Mouse (Mus musculus): ENCODE measurements around the gene Alox5ap. TPM values are rescaled to one million over a fixed set of nuclear protein-coding genes. Genes with fewer than 3 reads are reported as not detected.

Gene Alox5ap
- total and polyA plus RNA-seq, 2 experiments from 2014 or later, result 10.8 to 11.6 TPM

- Histone ChIP-seq H3K9ac (no peak overlapping the region), H3K27me3 (ENCODE audit: insufficient read depth, low read length) (no peaks in the 10 kb centered on the region), H3K4me3 (ENCODE audit: low read depth, low read length) (no peak overlapping the region), H3K4me2 (ENCODE audit: low read depth) (0 out of 2 replicates have a peak overlapping the region, but pooled peaks have one; percentile 5), H3K9me3 (ENCODE audit: low read length) (no peaks in the 10 kb centered on the region), H3K4me1 (ENCODE audit: insufficient read depth) (peaks cover 26% of the 10 kb centered on the region), H3K27ac (ENCODE audit: low read depth, low read length) (peak overlapping the region; percentile 87), H3K36me3 (ENCODE audit: insufficient read depth) (no peaks in the 10 kb centered on the region)
- ATAC-seq (peak; percentile 81), DNase-seq (peak; percentile 66)
- 55% methylated on average over 15 of the region's 15 CpGs for WGBS
- TF ChIP-seq CTCF (IDR thresholded peaks at IDR 0.05; ENCODE audit: low read depth), result peak; percentile 37
Measured at GRCm38 (mm10) chr5:149321909-149322841, 57.6 kb downstream of the Alox5ap start.

DNA sequence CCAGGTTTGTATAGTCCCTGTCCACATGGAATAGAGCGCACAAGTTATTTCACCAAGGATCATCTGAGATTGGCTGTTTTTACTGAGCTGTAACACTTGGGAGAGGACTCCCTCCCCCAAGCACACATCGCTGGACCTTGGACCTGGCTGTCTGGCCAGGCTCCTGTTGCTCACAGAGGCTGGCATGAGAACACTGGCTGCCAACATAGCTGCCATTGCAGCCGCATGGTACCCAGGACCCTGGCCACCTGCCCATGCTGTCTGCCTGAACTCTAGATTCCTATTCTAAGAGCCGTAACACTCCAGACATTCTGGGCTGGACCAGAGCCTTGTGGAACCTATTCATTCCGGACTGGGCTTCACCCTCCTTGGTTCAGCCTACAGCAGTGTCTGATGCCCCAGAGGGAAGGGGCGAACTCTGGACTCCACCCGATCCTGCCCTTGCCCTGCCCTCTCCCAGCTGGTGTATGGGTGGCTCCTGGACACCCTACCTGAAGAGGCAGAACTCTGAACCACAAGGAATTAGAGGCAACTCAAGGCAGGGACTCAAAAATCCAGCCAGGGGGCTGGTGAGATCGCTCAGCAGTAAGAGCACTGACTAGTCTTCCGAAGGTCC, 58.5 kb downstream of the Alox5ap start:
- 77% methylated on average over 9 of the region's 9 CpGs for WGBS
- H3K27ac ChIP-seq (ENCODE audit: low read depth, low read length), result peak overlapping the region; percentile 54
- H3K9me3 ChIP-seq (ENCODE audit: low read length), result no peaks in the 10 kb centered on the region
- no peak overlapping the region for H3K4me2 ChIP-seq (ENCODE audit: low read depth)
- no peak for DNase-seq
- ATAC-seq, result no peak
- no peaks in the 10 kb centered on the region for H3K36me3 ChIP-seq (ENCODE audit: insufficient read depth)
- H3K4me1 ChIP-seq (ENCODE audit: insufficient read depth), result peaks cover 26% of the 10 kb centered on the region
- no peak overlapping the region for H3K4me3 ChIP-seq (ENCODE audit: low read depth, low read length)
- no peak for TF ChIP-seq CTCF (IDR thresholded peaks at IDR 0.05; ENCODE audit: low read depth)
- H3K27me3 ChIP-seq (ENCODE audit: insufficient read depth, low read length), result no peaks in the 10 kb centered on the region
- H3K9ac ChIP-seq, result no peak overlapping the region

DNA sequence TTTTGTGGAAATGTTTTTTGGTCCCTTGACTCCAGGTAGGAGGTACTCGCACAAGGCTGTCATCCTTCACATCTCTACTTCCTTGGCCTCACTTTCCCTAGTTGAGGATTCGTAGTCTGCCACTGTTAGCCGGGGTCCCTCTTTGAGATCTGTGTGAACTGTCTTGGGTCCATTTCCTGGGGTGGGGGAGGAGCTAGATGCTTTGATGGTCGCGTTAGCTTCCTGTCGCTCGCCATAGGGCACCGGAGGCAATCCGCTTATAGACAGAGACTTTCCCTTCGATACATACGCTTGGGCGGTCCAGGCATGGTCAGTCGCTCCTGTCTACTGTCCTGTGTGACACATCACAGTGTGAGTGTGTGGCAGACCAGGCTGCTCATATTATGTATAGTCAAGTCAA, 60.2 kb downstream of the Alox5ap start:
- no peaks in the 10 kb centered on the region for H3K9me3 ChIP-seq (ENCODE audit: low read length)
- no peak overlapping the region for H3K9ac ChIP-seq
- no peak for TF ChIP-seq CTCF (IDR thresholded peaks at IDR 0.05; ENCODE audit: low read depth)
- H3K36me3 ChIP-seq (ENCODE audit: insufficient read depth), result no peaks in the 10 kb centered on the region
- H3K4me1 ChIP-seq (ENCODE audit: insufficient read depth), result peaks cover 28% of the 10 kb centered on the region
- no peak overlapping the region for H3K4me2 ChIP-seq (ENCODE audit: low read depth)
- DNase-seq (no peak), ATAC-seq (no peak)
- H3K27ac ChIP-seq (ENCODE audit: low read depth, low read length), result no peak overlapping the region
- no peak overlapping the region for H3K4me3 ChIP-seq (ENCODE audit: low read depth, low read length)
- 86% methylated on average over 13 of the region's 13 CpGs for WGBS
- no peaks in the 10 kb centered on the region for H3K27me3 ChIP-seq (ENCODE audit: insufficient read depth, low read length)

- H3K9ac ChIP-seq, result no peak overlapping the region
- ATAC-seq (peak; percentile 58), DNase-seq (peak; percentile 50)
- TF ChIP-seq CTCF (IDR thresholded peaks at IDR 0.05; ENCODE audit: low read depth), result no peak
- peaks cover 3% of the 10 kb centered on the region; the same call in 1 of the 2 replicates for H3K4me1 ChIP-seq (ENCODE audit: insufficient read depth)
- H3K27me3 ChIP-seq (ENCODE audit: insufficient read depth, low read length), result no peaks in the 10 kb centered on the region
- 26% methylated on average over 12 of the region's 12 CpGs for WGBS
- no peaks in the 10 kb centered on the region for H3K9me3 ChIP-seq (ENCODE audit: low read length)
- H3K4me3 ChIP-seq (ENCODE audit: low read depth, low read length), result no peak overlapping the region
- H3K4me2 ChIP-seq (ENCODE audit: low read depth), result no peak overlapping the region
- 0 out of 2 replicates have a peak overlapping the region, but pooled peaks have one; percentile 1 for H3K27ac ChIP-seq (ENCODE audit: low read depth, low read length)
- H3K36me3 ChIP-seq (ENCODE audit: insufficient read depth), result no peaks in the 10 kb centered on the region
Measured at GRCm38 (mm10) chr5:149329098-149329887, 64.7 kb downstream of the Alox5ap start.

GRCm38 (mm10) chr5:149330601-149331000, 66.0 kb downstream of the Alox5ap start:
- Histone ChIP-seq H3K27me3 (ENCODE audit: insufficient read depth, low read length) (no peaks in the 10 kb centered on the region), H3K9ac (no peak overlapping the region), H3K36me3 (ENCODE audit: insufficient read depth) (no peaks in the 10 kb centered on the region), H3K4me2 (ENCODE audit: low read depth) (no peak overlapping the region), H3K9me3 (ENCODE audit: low read length) (no peaks in the 10 kb centered on the region), H3K27ac (ENCODE audit: low read depth, low read length) (no peak overlapping the region), H3K4me1 (ENCODE audit: insufficient read depth) (peaks cover 3% of the 10 kb centered on the region; the same call in 1 of the 2 replicates), H3K4me3 (ENCODE audit: low read depth, low read length) (no peak overlapping the region)
- no peak for DNase-seq
- 42% methylated on average over 1 of the region's 1 CpGs for WGBS
- no peak for ATAC-seq
- no peak for TF ChIP-seq CTCF (IDR thresholded peaks at IDR 0.05; ENCODE audit: low read depth)

DNA sequence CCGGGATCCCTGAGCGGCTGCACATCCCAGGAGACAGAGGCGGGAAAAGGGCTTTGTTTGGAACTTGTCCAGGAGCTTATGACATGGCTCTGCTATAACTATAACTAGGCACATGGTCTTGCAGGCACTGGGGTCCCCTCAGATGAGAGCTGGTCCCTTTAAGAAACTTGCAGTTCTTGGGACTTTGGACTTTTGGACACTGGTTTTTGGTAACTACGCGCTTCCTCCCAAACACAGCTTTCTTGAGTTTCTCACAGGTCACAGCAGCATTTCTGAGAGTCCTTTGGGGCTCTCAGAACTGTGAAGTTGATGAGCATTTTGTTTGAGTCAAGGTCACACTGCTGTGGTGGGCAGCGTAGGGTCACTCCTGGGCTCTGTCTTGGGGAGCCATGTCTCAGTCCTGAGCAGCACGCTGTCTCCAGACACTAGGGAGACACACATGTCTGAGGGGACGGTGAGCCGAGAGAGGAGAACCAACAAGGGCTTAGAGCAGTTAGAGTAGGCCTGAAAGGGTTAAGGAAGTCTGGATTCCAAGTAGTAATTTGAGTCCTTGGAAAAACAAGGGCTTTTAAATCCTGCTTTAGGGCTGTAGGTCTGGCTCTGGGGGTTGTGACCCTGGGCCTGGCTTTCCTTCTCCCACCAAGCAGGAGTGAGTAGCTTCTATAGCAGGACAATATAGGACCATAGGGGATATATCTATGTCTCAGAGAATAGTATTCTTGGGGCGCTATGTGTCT, 67.0 kb downstream of the Alox5ap start:
- H3K27me3 ChIP-seq (ENCODE audit: insufficient read depth, low read length), result no peaks in the 10 kb centered on the region
- ATAC-seq, result no peak
- no peak for DNase-seq
- no peaks in the 10 kb centered on the region for H3K36me3 ChIP-seq (ENCODE audit: insufficient read depth)
- peaks cover 3% of the 10 kb centered on the region; the same call in 1 of the 2 replicates for H3K4me1 ChIP-seq (ENCODE audit: insufficient read depth)
- H3K4me3 ChIP-seq (ENCODE audit: low read depth, low read length), result no peak overlapping the region
- 69% methylated on average over 10 of the region's 10 CpGs for WGBS
- no peaks in the 10 kb centered on the region for H3K9me3 ChIP-seq (ENCODE audit: low read length)
- H3K9ac ChIP-seq, result no peak overlapping the region
- no peak overlapping the region for H3K27ac ChIP-seq (ENCODE audit: low read depth, low read length)
- no peak for TF ChIP-seq CTCF (IDR thresholded peaks at IDR 0.05; ENCODE audit: low read depth)
- no peak overlapping the region for H3K4me2 ChIP-seq (ENCODE audit: low read depth)
